Mouse (Mus musculus) urinary bladder, postnatal 36 days (tissue): ENCODE data around the gene Cox4i2.

Source experiments
- DNase-seq, 2 experiments: peaks; one replicate each; pipeline ENCODE4 v3.0.0; 2022; ENCODE audit warnings: low spot score in 2 of 2, mixed read lengths in 1 of 2

Cox4i2 gene

GRCm38 (mm10) chr2:152799954-152800761 lies 46.2 kb downstream of the Cox4i2 start:
- DNase-seq, result no peak

DNA sequence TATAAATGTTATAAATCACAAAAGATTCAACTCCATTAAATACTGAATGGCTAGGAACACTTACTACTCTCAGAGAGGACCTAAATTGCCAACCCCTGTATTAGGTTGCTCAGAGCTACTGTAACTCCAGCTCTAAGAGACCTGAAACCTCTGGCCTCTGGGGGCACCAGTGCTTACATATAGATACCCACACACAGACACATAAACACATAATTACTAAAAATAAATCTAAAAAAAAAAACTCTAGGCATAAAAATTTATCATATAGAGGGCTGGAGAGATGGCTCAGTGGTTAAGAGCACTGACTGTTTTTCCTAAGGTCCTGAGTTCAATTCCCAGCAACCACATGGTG lies 46.8 kb downstream of the Cox4i2 start:
- no peak for DNase-seq

DNA sequence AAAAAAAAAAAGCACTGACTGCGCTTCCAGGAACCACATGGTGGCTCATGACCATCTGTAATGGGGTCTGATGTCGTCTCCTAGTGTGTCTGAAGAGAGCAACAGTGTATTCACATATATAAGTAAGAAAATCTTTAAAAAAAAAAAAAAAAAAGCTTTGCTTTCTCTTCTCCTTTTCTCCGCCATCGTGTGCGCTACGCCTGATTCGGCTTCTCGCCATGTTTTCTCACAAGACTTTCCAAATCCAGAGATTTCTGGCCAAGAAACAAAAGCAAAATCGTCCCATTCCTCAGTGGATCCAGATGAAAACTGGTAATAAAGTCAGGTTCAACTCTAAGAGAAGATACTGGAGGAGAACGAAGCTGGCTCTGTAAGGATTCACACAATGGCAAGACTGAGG lies 48.3 kb downstream of the Cox4i2 start:
- DNase-seq, result no peak

DNA sequence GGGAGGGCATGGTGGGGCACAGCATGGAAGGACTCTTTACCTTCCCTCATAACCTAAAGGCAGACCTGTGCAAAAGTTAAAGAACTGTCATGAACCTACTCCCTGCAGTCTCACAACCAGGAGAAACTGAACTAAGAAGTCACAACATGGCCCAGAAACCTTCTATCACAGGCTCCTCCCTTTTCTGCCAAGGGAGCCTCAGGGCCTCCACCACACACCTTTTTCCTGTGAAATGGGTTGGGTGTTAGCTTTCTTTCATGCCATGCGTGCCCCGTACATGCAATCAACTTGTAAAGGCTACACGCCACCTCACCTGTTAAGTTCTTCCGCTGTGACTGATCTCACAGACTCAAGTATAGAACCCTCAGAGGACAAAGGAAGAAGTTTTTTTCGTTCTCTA lies 49.1 kb downstream of the Cox4i2 start:
- DNase-seq, result no peak

DNA sequence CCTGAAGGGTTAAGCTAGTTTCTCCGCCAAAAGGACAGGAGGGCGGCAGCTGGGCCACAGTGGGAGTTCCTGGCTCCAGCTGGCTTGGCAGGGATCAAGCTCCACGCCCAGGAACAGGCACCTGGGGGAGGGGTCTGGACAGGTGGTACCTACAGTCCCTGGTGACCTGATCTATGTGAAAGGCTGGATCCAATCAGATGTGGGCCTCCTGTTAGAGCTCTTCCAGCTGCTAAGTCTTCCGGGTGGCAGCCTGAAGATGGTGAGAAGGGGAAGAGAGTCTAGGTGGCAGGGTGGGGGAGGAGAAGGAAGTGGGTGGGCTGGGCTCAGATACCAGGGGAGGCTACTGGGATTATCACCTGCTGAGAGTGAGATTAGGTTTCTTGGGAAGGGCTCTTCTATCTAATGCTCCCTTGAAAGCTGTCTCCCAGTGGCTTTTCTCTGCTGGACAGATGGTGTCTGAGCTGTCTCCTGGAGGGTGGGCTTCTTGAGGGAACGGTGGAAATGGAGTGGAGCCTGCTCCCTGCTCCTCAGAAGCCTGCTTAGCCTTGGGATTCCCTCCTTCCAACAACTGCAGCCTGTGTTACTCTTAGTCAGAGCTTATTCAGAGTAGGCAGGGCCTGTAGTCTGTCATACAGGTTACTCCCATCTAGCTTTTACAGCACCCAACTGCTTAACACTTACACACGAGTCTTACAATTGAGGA lies 50.6 kb downstream of the Cox4i2 start:
- DNase-seq, result no peak

DNA sequence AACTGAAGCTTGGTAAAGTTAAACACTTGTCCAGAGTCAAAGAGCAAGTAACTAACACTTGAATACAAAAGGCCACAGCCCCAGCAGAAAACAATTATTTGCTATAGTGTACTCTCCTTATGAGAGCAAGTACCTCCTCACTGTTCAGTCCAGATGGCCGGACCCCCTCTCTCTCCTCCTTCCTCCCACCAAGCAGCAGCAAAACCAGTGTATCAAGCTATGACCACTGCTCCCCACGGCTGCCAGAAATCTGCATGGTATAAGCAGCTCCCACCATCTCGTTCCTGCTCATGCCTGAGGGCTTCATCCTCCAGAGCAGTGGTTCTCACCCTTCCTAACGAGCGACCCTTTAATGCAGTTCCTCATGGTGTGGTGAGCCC lies 51.1 kb downstream of the Cox4i2 start:
- DNase-seq, result no peak

- no peak for DNase-seq
Observed at GRCm38 (mm10) chr2:152806037-152806436, 52.1 kb downstream of the Cox4i2 start.

- DNase-seq, result no peak
Observed at GRCm38 (mm10) chr2:152808178-152808577, 54.2 kb downstream of the Cox4i2 start.

DNA sequence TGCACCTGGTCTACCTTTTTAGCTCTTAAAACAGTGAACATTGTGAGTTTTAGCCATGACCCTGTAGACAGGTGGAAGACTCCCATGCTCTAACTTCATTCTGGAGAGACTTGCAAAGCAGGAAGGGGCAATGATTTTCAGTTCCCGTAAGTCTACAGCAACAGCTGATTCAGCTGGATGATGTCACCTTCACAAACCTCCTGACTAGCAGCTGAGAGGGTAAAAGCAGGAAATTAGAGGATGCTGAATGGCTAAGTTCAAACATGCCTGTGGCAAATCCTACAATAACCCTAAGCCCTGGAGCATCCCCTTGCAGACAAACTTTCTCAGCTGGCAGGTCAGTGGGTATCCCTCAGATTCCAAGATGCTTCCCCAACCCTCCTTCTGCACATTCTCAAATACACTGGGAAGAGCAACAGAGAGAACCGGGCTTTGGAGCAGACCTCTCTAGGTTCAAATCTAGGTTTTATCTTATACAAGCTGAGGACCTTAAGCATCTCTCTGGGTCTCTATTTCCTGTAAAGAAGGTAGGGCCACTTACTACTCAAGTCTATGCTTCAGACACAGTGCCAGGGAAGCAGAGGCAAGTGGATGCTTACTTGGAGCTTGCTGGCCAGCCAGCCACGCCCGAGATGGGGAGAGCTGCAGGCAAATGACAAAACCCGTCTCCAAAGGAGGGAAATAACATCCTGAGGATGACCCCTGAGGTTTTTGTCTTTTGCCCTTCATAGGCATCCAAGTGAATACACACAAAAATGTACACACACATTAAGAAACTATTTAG lies 56.4 kb downstream of the Cox4i2 start:
- DNase-seq, result no peak

DNA sequence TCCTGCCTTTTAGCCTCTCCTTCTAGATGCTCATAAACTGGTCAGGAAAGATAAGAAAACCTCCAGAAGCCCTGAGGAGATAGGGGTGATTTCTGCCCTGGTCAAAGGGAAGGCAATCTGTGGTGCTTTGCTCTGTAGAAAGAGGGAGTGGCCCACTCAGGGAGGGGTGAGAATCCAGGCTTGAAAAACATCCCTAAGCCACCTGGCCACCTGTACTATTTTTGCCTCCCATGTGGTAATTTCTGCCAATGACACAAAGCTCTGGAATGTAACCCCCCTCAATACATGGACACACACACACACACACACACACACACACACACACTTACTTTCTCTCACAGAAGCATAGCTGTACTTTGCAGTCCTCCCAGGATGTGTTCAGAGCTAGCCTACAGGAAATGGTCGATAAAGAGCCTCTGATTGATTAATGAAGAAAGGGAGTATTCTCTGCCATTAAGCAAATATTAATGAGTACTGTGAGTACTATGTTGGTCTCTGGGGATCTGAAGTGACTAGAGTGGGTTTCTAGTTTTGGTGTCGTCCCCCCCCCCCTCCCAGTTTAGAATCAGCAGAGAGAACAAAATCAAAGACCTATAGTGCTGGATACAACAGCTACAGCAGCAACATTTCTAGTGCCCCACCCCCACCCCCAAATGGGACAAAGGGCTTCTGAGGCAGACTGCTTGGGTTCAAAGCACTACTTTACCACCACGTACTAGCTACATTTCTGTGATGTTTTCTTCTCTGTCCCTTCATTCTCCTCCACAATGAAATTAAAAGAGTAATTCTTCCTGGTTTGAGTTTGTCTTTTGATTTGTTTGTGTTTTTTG lies 57.6 kb downstream of the Cox4i2 start:
- DNase-seq, result no peak

- no peak for DNase-seq
Observed at GRCm38 (mm10) chr2:152813232-152813631, 59.3 kb downstream of the Cox4i2 start.

GRCm38 (mm10) chr2:152814213-152814874 lies 60.4 kb downstream of the Cox4i2 start:
- no peak for DNase-seq
